Mouse (Mus musculus) lung, postnatal 0 days (tissue): ENCODE measurements around the gene Igf2bp2.
A peak's percentile ranks its signal among the peaks of the same experiment; 100 is the strongest.

ENCODE experiments used
- CTCF ChIP-seq: IDR thresholded peaks from 2 replicates; pipeline ENCODE4 v1.5.1; 2016; ENCODE audit warnings: antibody characterized with exemption, mild to moderate bottlenecking
- EP300 ChIP-seq: IDR thresholded peaks from 2 replicates; pipeline ENCODE4 v1.6.1; 2016; ENCODE audit warnings: antibody characterized with exemption, mild to moderate bottlenecking, control low read depth

DNA sequence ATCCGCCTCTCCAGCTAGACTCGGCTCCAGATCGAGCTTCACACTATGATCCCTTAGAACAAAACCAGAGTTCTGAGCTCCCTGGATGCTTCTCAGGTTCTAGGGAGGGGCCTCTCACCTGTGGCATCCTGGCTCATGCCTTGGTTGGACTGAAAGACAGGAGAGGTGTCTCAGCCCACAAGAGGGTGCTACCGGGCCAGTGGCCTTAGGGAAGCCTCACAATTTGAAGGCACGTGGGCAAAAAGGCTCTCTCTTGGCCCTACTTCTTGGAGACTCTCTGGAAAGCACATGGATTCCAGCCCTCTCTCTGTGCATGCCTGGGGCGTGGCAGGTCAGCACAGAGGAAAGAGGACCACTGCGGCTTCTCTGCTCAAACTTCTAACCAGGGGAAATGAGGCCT is 91.7 kb downstream of the Igf2bp2 start:
- TF ChIP-seq CTCF (peak; percentile 43), EP300 (no peak)
